Mouse (Mus musculus): ENCODE data around the gene Sf1.

Sf1 gene

DNA sequence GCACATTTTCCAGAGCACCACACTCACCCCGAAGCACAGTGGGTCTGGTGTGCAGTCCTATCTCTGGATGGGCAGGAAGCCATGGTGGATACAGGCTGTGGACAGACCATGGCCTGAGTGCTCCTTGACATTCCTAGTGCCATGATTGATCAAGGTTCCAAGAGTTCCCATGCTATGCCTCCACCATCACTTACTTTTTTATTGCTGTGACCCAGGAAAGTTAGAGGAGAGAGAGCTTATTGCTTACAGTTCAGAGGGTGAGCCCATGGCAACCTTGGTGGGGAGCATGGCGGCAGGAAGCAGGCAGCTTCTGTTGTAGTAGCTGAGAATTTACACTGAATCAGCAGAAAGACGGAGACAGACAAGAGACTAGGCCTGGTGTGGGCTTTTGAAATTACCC is 2.2 kb upstream of the Sf1 start:
- in situ Hi-C loops (cut with MboI; ENCODE audit: low pct_unique_long_range_greater_than_20kb in 1 of 2, low sequenced_read_pairs in 2 of 2, unreplicated experiment in 1 of 2): no loop called here

DNA sequence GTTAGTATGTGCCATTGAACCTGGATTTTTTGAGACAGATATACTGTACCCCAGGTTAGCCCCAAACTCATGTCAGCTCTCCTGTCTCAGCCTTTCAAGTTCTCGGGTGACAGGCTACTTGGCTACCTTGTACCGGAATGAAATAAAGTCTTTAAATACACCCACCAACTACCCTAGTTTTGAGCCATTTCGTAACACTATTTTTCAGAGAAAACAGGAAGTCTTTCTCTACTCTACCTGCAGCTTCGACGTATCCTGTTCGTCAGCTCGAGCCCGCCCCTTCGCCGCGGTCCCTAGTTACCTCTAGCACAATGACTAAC is 439 bp upstream of the Sf1 start:
- in situ Hi-C loops (cut with MboI; ENCODE audit: low pct_unique_long_range_greater_than_20kb in 1 of 2, low sequenced_read_pairs in 2 of 2, unreplicated experiment in 1 of 2): no loop called here

DNA sequence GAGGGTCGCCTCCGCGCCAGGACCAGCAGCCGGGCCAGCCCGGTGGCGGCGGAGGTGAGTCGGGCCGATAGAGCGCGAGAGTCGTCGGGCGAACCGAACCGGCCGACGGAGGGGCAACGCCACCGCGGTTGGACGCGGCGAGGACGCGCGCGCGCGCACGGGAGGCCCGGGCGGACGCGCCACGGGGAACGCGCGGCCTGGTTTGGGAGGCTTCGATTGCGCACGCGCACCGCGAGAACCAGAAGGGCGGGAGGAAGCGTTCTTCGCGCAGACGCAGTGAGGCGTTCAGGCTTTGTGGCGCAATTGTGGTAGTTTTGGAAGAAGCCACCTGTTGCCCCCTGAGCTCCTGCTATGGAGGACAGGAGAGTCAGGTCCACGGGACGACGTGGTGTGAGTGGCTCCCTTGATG is 831 bp downstream of the Sf1 start:
- in situ Hi-C loops (cut with MboI; ENCODE audit: low pct_unique_long_range_greater_than_20kb in 1 of 2, low sequenced_read_pairs in 2 of 2, unreplicated experiment in 1 of 2): no loop called here

DNA sequence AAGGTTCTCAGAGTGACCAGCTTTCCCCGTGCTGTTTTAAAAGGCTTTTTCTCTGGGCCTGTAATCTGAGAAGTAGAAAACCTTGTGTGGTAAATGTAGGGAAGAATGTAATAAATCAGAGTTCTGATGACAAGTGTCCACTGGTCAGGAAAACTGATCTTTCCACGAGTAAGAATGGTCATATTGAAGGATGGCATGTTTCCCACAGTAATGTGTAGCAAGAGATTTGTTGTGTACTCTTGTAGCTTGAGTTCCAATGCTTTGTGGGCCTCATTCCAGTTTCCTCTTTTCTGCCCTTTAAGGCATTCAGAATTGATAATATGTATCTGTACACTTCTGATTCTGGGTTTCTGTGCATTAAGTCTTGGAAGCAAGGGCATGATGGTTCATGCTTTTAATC is 1.4 kb downstream of the Sf1 start:
- in situ Hi-C loops (cut with MboI; ENCODE audit: low pct_unique_long_range_greater_than_20kb in 1 of 2, low sequenced_read_pairs in 2 of 2, unreplicated experiment in 1 of 2): no loop called here

DNA sequence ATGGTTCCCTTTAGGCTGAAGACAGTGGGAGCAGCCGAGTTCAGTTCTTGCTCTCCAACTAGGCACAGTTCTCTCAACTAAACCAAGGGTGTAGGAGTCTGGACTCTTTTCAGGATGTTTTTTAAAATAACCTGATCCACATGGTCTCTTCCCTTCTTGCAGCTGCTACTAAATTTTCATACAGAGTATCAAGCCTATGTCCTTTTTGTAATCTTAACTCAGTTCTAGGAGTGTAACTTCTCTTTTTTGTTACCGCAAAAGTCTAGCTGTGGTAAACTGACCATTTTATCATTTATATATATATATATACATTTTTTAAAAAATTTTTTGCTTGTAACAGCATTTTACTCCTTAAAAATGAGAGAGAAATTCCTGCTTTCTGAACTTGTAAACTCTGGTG is 6.7 kb downstream of the Sf1 start:
- in situ Hi-C loops (cut with MboI; ENCODE audit: low pct_unique_long_range_greater_than_20kb in 1 of 2, low sequenced_read_pairs in 2 of 2, unreplicated experiment in 1 of 2): no loop called here

DNA sequence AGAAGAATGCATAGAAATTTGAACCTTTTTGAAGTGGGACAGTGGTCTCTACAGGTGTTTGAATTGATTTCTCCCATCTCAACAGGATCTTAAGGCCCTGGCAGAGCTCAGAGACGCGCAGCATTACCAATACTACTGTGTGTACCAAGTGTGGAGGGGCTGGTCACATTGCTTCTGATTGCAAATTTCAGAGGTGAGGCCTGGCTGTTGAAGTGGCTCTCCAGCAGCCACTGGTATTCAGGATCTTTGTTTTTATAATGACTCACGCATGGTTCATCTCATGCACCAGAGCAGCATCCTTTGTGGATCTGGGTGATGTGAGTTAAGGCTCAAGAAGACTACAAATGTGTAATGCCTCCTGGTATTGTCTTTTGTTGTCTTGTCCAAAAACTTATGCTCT is 8.9 kb downstream of the Sf1 start:
- in situ Hi-C loops (cut with MboI; ENCODE audit: low pct_unique_long_range_greater_than_20kb in 1 of 2, low sequenced_read_pairs in 2 of 2, unreplicated experiment in 1 of 2): no loop called here

DNA sequence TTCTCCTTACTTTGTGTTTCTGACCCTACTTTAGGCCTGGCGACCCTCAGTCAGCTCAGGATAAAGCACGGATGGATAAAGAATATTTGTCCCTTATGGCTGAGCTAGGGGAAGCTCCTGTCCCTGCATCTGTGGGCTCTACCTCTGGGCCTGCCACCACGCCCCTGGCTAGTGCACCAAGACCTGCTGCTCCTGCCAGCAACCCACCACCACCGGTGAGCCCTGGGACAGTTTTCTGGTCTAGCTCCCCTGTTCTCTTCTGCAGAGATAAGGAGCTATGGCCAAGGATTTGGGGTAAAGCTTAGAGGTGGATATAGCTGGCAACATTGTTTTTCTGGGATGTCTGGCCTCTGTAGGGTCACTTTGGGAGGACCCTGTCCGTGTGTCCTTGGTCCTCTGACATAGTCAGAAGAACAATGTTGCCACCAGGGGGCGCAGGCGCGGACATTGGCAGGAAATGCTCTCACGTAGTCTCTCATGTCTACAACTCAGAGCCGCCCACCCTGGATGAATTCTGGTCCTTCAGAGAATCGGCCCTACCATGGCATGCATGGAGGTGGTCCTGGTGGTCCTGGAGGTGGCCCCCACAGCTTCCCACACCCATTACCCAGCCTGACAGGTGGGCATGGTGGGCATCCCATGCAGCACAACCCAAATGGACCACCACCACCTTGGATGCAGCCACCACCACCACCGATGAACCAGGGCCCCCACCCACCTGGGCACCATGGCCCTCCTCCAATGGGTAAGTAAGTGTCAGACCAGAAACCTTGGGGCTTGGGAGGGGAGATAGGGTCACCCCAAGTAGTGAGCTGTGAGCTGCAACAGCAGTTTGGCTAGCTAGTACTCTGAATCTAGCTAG is 10.3 kb downstream of the Sf1 start:
- in situ Hi-C loops (cut with MboI; ENCODE audit: low pct_unique_long_range_greater_than_20kb in 1 of 2, low sequenced_read_pairs in 2 of 2, unreplicated experiment in 1 of 2): no loop called here

DNA sequence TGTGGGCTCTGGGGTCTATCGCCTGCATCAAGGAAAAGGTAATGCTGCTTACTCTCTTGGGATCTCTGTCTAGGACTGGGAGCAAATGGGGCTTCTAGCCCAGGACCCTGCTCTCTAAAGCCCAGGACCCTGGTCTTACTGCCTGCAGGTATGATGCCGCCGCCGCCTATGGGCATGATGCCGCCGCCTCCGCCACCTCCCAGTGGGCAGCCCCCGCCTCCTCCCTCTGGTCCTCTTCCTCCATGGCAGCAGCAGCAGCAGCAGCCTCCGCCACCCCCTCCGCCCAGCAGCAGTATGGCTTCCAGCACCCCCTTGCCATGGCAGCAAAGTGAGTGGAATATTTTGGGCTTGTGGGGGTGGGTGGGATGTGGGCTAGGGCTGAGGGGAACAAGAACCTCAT is 11.1 kb downstream of the Sf1 start:
- in situ Hi-C loops (cut with MboI; ENCODE audit: low pct_unique_long_range_greater_than_20kb in 1 of 2, low sequenced_read_pairs in 2 of 2, unreplicated experiment in 1 of 2): no loop called here

DNA sequence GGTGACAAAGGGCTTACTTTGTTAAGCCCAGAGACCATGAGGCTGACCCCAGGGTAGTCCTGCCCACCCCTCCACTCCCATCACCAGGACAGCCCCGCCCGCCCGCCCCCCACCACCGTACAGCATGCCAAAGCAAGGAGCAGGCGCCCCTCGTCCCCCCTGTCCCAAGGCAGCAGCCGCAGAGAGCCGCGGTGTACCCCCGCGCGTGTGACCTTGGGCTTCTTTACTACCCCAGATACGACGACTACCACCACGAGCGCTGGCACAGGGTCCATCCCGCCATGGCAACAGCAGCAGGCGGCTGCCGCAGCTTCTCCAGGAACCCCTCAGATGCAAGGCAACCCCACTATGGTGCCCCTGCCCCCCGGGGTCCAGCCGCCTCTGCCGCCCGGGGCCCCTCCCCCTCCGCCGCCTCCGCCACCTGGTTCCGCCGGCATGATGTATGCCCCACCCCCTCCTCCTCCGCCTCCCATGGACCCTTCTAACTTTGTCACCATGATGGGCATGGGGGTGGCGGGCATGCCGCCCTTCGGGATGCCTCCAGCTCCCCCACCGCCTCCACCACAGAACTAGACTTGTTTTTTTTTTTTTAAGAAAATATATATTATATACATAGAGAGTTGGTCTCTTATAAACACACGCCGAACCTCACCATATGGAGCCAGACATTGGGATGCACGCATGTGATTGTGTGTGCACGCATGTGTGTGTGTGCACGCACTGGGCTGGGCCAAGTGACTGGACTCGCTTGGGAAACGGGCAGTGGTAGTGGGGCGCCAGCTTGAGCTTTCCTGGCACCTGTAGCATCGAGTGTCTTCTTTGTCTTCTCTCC is 12.1 kb downstream of the Sf1 start:
- in situ Hi-C loops (cut with MboI; ENCODE audit: low pct_unique_long_range_greater_than_20kb in 1 of 2, low sequenced_read_pairs in 2 of 2, unreplicated experiment in 1 of 2): no loop called here

DNA sequence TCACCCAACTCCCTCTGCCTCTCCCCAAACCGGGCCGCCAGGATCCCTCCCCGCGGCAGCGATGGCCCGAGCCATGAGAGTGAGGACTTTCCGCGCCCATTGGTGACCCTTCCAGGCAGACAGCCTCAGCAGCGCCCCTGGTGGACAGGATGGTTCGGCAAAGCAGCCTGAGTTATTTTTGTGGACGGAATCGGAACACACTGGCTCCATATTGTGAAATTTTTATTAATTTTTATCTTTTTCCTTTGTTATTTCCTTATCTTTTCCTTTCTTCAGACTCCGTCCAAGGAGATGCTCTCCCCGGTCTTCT is 12.7 kb downstream of the Sf1 start:
- in situ Hi-C loops (cut with MboI; ENCODE audit: low pct_unique_long_range_greater_than_20kb in 1 of 2, low sequenced_read_pairs in 2 of 2, unreplicated experiment in 1 of 2): no loop called here

DNA sequence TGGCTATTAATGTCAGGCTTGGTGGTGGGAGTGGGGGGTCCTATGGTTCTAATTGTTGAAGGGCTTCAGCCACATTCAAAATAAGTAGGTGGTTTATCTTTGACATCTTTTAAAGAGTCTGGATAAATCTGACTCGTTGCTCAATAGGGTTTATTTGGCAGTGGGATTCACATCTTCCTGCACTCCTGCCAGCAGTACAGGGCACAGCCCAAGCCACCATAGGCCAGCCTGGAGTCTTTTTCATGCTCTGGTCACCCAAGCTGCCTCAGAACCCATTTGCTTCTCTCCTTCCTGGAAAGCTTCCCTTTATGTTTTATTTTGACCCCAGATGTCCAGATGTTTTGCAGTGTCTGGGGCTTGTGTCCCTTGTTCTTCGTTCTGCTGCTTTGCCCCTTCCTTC is 13.2 kb downstream of the Sf1 start:
- in situ Hi-C loops (cut with MboI; ENCODE audit: low pct_unique_long_range_greater_than_20kb in 1 of 2, low sequenced_read_pairs in 2 of 2, unreplicated experiment in 1 of 2): no loop called here

DNA sequence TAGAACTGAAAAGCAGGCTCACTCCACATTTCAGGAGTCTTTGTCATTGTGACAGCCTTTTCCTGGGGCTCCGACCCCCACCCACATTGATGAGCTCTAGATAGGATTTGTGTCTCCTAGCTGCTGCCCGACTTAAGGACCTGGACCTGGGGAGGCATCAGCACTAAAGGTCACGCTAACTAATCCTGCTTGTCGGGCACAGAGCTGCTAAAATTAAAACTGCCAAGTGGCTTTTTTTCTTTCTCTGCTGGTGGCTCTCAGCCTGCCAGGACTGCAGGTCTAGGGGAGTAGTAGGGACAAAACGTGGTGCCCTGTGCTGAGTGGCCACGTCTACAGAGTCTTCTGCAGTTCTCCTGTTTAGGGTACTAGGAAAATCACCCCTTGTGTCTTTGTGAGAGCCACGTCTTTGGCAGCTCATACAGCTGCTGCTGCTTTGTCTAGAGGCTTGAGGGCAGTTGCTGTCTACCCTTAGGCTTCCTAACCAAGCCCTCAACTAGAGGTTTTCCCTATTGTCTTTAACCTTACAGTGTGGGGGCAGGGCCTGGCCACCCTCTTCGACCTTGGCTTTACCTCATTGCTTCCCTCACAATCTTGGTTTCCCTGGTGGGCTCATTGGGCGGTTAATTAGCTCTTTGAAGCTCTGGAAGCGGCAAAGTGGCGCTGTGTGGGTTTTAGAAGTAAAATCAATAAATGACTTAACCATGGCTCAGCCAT is 14.0 kb downstream of the Sf1 start:
- in situ Hi-C loops (cut with MboI; ENCODE audit: low pct_unique_long_range_greater_than_20kb in 1 of 2, low sequenced_read_pairs in 2 of 2, unreplicated experiment in 1 of 2): no loop called here

DNA sequence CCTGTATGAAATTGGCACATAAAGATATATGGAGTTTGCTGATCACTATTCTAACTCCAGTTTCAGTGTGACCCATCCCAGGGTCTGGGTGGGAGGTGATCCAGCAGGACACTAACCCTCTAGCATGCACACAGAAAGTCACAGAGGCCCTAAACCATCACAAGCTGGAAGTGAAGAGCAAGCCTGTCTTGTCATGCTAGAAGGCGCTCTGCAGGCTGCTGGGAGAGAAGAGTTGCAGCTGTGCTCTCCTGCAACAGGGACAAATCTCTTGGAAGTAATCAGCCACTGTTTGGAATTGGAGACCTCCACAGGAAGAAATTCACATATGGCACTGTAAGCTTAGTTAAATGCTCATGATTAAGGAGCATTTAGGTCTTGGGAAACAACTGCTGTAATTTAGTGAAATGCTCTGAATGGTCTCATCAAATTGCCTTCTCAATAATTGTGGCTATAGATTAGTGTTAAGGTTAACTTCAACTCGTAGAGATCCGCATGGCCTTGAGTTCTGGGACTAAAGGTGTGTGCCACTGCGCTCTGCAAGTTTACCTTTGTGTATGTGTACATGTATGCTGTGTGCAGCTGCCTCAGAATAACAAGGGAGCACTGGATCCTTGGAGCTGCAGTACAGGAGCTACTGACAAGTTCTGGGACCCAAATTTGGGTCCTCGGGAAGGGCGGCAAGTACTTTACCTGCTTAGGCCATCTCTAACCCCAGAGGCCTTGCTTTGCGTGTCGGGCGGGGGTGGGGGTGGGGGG is 17.1 kb downstream of the Sf1 start:
- in situ Hi-C loops (cut with MboI; ENCODE audit: low pct_unique_long_range_greater_than_20kb in 1 of 2, low sequenced_read_pairs in 2 of 2, unreplicated experiment in 1 of 2): no loop called here

DNA sequence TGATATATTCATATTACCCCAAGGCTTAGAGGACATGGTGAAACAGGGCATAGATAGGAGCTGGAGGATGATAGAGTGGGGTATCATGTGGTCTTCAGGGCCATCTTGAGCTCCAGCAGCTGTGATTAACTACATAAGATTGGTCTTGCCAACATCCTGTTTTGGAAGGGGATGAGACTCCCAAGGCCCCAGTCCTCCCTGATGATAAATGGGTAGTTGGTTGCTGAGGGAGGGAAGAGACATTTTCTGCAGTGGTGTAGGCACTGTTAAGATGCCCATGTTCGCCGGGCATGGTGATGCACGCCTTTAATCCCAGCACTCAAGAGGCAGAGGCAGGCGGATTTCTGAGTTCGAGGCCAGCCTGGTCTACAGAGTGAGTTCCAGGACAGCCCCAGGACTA is 17.7 kb downstream of the Sf1 start:
- in situ Hi-C loops (cut with MboI; ENCODE audit: low pct_unique_long_range_greater_than_20kb in 1 of 2, low sequenced_read_pairs in 2 of 2, unreplicated experiment in 1 of 2): no loop called here

DNA sequence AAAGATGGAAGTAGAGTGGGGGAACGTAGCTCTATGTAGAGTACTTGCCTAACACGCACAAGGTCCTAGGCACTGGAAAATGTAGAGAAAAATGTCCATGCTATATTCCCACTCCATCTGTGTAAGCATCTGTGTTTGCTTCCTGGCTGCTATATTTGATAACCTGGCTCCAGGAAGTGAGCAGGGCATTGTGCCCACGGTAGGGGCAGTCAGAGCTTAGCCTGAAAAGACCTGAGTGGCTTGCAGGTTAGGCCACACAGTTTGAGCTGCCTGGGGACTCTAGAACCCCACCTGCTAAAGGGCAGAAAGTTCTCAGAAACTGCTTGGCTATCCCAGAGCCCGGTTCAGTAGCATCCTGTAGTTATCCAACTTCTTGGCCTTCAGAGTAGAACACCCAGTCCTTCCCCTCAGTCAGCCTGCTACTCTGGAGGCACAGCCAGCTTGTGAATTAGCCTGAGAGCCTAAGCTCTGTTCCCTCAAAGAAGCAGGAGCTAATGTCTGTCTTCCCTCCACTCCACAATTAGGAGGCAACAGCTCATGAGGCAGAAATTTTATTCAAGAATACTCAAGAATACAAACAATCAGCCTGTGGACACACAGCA is 18.9 kb downstream of the Sf1 start:
- in situ Hi-C loops (cut with MboI; ENCODE audit: low pct_unique_long_range_greater_than_20kb in 1 of 2, low sequenced_read_pairs in 2 of 2, unreplicated experiment in 1 of 2): no loop called here

DNA sequence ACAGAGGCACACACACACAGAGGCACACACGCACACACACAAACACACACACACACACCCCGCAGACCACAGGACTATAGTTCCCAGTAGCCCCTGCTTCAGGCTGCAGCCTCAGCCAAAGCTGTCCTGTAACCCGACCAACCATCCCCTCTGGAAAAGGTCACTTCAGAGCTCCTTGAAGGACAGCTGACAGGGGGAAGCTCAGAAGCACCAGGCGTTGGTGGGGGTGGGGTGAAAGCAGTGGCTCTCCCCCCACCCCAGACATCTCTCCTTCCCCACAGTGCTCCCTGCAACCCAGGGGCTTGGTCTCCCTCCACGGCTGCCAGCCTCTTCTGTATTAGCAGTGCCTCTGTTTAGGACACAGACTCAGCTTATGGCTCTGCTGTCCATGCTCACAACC is 20.0 kb downstream of the Sf1 start:
- in situ Hi-C loops (cut with MboI; ENCODE audit: low pct_unique_long_range_greater_than_20kb in 1 of 2, low sequenced_read_pairs in 2 of 2, unreplicated experiment in 1 of 2): no loop called here

DNA sequence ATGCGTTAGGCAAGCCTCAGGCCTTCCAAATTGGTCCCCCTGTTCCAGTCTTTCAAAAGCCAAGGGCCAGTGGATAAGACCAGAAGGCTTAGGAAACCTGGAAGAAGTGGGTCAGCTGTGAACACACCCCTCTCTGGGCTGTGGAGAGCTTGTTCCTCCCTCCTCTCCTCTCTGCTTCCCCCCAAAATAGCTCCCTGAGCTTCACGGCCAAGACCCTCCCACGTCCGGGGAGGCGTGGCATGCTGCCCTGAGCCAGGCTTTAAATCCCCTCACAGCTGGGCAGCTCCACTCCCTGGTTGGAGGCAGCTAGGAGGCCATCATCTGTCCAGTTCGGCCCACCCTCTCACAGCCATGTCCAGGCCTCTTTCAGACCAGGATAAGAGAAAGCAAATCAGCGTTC is 20.6 kb downstream of the Sf1 start, which contains the start of gene Pygm:
Gene Pygm (plus strand): TSS at position 272 of the 400 bp plus-strand sequence.
- in situ Hi-C loops (cut with MboI; ENCODE audit: low pct_unique_long_range_greater_than_20kb in 1 of 2, low sequenced_read_pairs in 2 of 2, unreplicated experiment in 1 of 2): no loop called here

DNA sequence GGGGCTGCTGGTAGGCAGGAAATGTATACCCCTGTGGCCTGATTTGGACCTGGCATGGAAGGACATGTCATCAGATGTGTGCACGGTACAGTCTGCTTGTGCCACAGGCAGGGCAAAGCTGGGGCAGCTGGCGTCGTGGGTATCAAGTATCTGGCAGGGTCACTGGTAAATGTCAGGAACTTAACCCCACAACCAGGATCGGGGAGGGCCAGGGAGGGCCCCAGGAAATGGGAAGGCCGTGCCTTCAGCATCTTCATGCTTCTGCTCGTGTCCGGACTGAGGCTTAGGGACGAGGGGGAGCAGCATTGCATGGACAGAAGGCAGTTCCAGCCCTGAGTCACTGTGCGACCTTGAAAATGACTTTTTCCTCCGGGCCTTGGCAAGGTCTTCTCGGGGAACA is 21.5 kb downstream of the Sf1 start:
- in situ Hi-C loops (cut with MboI; ENCODE audit: low pct_unique_long_range_greater_than_20kb in 1 of 2, low sequenced_read_pairs in 2 of 2, unreplicated experiment in 1 of 2): no loop called here

DNA sequence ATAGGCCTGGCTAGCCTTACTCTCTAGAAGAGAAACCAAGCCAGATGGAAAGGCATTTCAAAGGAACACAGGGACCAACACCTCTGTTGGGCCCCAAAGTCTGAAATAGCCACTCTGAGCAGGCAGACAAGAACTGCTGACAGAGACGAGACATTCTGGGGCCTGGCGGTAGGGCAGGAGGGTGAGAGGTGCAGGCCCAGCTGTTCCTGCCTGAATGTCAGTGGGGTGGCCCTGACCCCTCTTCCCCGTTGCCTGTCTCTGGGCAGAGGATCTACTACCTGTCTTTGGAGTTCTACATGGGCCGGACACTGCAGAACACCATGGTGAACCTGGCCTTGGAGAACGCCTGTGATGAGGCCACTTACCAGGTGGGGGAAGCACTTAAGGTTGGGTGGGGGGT is 21.9 kb downstream of the Sf1 start:
- in situ Hi-C loops (cut with MboI; ENCODE audit: low pct_unique_long_range_greater_than_20kb in 1 of 2, low sequenced_read_pairs in 2 of 2, unreplicated experiment in 1 of 2): no loop called here
